Mouse (Mus musculus) urinary bladder, postnatal 14 days (tissue): ENCODE results near the gene Gemin2.
A peak's percentile ranks its signal among the peaks of the same experiment; 100 is the strongest.
"Not testable (repeated sequence)": the region's sequence is repeated elsewhere in the genome, so short reads cannot be mapped to it uniquely, and the experiment has no call there.

Source experiments
- DNase-seq: peaks from one replicate; pipeline ENCODE4 v3.0.0; 2021; ENCODE audit warnings: low spot score

Gene Gemin2

GRCm38 (mm10) chr12:59013234-59013633 lies at the start of gene Gemin2:
Gemin2 (plus strand) TSS chr12:59013393.
- DNase-seq = peak; percentile 92

GRCm38 (mm10) chr12:58964583-58964982 lies 48.6 kb upstream of the Gemin2 start:
- DNase-seq = no peak

DNA sequence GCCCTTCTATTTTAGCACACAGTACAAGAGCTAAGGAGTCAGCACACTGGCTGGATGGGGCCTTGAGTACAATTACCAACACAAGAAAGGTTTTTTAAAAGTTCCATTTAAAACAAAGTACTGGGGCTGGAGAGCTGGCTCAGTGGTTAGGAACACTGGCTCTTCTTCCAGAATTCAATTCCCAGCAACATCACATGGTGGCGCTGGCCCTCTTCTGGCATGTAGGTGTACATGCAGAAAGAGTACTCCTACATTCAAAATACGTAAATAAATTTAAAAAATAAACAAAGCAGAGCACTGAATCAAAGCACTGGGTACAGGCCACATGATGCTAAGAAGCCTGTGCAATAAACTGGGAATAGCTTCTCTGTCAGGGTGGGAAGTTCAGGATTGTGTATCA lies 36.2 kb upstream of the Gemin2 start:
- DNase-seq = no peak

DNA sequence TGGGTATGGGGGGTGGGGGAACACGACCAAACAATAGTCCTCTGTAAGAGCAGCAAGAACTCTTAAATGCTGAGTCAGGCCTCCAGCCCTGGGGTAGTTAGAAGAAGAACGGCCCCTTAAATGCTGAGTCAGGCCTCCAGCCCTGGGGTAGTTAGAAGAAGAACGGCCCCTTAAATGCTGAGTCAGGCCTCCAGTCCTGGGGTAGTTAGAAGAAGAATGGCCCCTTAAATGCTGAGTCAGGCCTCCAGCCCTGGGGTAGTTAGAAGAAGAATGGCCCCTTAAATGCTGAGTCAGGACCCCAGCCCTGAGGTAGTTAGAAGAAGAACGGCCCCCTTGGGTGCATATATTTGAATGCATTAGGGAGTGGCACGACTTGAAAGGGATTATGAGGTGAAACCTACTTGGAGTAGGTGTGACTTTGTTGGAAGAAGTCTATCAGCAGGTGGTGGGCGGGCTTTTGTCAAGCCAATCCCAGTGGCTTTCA lies 32.0 kb upstream of the Gemin2 start:
- DNase-seq = not testable (repeated sequence)

GRCm38 (mm10) chr12:58985766-58986165 lies 27.4 kb upstream of the Gemin2 start:
- no peak for DNase-seq

- no peak for DNase-seq
Measured at GRCm38 (mm10) chr12:59010482-59010881, 2.7 kb upstream of the Gemin2 start.

- DNase-seq = no peak
Measured at GRCm38 (mm10) chr12:59011275-59011843, 1.8 kb upstream of the Gemin2 start.

DNA sequence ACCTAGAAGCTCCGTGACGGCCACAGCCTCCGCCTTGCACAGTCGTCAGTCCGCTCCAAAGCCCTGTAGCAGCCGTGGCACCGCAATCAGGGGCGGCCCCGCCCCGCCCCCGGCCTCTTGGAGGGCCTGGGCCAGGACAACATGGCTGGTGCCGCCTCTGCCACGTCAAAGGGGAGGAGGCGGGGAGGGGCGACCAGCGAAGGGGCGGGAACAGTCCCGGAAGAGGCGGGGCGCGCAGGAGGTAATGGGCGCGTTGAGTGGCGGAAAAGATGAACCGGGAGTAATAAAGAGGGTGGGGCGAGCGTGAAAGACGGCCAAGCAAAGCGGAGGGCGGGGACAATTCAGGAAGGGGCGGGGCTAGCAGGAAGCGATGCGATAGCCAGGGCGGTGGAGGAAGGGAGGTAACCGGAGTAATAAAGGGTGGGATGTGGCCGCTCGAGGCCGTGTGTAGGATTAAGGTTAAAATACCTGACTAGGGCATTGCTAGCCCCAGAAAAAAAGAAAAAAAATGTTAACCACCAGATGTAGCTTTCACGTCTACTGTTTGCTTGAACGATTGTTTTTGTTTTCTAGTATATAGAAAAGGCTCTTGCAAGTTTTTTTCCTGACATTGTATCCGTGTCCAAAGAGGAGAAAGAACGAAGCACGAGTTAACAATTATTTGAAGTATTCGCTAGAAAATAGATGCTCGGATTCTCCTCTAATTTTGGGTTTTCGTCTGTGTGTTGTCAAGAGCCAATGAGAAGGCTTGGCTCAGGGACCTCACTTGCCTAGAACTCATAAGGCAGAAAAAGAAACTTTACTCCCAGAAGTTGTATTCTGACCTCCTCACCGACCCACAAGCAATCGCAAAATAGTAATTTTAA lies 1.1 kb upstream of the Gemin2 start, which contains the start of gene Sec23a:
Gene Sec23a, minus strand, starts transcription at position 174 of the 866 bp plus-strand sequence.
- peak; percentile 99 for DNase-seq

DNA sequence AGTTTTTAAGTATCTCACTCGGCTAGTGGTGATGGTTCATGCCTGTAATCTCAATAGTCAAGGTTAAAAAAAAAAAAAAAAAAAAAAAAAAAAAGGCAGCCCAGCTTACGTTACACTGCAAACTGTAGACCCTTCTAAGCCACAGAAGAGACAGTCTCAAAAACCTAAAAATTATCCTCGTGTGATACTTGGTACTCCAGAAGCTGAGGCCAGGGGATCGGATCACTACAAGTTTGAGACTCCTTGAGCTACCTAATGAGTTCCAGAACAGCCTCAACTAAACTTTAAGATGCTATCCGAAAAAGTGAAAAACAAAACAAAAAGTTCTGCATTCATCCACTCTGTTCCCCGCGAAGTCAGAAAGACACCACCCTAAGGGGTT lies 492 bp upstream of the Gemin2 start:
- DNase-seq = peak; percentile 5

DNA sequence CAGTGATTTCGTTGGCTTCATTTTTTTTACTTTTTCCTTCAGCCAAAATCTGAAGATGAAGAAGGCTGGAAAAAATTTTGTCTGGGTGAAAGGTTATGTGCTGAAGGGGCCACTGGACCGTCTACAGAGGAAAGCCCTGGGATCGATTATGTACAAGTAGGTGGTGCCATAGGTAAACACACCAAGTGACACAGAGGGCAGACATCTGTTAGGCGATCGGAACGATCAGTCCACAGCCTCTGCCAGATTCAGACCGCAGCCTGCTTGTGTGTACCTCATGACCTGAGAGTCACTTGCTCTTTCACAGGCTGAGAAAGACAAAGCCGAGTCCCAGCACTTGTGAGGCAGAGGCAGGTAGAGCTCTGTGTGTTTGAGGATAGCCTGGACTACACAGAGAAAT lies 4.8 kb downstream of the Gemin2 start:
- no peak for DNase-seq

DNA sequence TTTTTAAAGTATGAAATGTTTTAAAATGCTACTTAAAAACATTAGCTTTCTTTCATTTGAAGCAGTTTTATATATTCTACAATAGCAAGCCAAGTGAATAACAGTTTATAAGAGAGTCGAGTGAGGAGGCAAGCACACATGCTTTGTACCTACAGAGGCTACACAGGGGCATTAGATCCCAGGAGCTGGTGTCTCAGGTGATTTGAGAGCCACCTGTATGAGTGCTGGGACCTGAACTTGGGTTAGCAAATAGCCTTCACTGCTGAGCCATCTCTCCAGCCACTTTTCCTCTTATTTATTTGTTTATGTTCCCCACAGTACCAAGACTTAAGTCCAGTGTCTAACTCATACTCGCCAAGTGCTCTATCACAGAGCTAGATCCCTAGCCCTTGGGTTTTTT lies 6.7 kb downstream of the Gemin2 start:
- no peak for DNase-seq

GRCm38 (mm10) chr12:59021306-59021705 lies 8.1 kb downstream of the Gemin2 start:
- DNase-seq = no peak

- DNase-seq = no peak
Measured at GRCm38 (mm10) chr12:59032101-59032500, 18.9 kb downstream of the Gemin2 start.

DNA sequence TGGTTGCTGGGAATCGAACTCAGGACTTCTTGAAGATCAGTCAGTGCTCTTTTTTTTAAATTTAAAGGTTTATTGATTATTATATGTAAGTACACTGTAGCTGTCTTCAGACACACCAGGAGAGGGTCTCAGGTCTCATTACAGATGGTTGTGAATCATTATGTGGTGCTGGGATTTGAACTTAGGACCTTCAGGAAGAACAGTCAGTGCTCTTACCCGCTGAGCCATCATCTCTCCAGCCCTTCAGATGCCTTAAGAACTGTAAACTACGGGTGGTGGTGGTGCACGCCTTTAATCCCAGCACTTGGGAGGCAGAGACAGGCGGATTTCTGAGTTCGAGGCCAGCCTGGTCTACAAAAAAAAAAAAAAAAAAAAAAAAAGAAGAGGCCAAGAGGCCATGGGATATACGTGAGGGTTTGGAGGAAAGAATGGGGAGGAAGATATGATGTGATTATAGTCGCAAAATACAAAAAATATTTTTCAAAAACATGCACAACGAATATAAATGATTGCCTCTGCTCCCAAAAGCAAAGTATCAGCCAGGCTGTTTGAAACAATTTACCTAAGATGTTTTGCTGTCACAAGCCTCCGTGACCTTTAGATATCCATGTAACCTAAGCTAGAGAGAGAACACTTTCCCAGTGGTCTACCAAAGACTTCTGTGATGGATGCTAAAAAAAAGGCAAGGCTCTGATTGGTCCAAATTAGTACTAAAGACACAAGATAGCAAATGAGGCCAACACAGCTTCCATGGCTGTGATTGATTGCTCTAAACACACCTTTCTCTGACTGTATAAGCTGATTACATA lies 26.2 kb downstream of the Gemin2 start:
- DNase-seq = no peak

- peak; percentile 26 for DNase-seq
Measured at GRCm38 (mm10) chr12:59039971-59040844, 27.0 kb downstream of the Gemin2 start.

DNA sequence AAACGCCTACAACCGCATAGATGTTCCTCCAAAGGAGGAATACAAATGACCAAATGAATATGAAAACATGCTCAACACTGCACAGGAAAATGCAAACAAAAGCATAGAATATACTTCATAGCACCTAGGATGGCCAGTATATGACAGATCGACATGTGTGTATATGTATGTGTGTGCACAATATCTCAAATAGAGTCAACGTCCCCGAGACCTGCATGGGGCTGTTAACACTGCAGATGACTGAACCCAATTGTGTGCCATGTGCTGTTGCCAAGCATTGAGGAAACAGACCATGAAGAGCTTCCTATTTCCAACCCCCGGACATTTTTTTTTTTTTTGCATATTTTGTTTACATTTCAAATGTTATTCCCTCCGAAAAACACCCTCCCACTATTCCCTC lies 27.7 kb downstream of the Gemin2 start:
- no peak for DNase-seq

- DNase-seq = no peak
Measured at GRCm38 (mm10) chr12:59052470-59052869, 39.3 kb downstream of the Gemin2 start.

GRCm38 (mm10) chr12:59053166-59053565 lies 40.0 kb downstream of the Gemin2 start:
- no peak for DNase-seq

DNA sequence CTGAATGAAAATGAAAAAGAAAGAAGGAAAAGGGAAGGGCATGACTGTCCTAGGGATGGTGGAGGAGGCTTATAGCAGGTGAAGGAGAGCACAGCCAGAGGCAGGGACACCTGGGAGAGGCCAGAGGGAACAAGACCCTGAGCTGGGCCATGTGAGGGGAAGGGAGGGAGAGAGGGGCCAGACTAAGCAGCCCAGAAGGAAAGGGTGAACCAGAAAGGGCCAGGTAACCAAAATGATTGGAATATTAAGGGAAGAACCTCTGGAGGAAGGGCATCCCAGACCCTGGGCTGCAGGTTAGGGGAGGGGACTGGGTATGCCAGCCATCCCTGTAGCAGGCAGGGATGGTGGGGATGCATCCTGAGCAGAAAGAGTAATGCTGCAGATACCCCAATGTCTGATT lies 40.8 kb downstream of the Gemin2 start:
- DNase-seq = no peak

DNA sequence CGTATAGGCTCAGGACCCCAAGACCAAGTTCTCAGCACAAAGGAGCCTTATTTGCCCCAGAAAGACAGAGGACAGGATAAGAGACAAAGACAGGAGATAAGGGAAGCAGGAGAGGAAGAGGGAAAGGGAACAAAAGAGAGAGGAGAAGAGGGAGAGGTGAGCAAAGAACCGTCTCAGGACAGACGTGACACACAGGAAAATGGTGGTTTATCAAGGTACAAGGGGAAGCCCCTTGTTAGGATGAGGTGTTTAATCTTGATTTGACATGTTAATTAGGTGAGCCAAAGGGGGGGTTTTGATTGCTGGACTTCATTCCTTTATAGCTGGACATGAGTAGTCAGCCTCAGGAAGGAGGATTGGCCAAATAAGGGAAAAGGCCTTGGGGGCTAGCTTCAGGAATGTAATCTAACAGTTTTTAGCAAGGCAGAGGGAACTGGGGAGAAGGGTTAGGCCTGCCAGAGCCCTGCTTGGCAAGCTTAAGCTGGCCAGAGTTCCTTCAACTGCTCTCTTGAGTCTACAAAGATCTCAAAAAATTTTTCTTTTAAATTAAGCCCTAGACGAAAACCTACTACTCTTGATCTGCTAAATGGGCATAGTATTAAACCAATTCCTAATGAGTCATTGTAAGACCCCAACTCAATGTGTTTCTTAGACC lies 42.1 kb downstream of the Gemin2 start:
- DNase-seq = no peak

GRCm38 (mm10) chr12:59056222-59056621 lies 43.0 kb downstream of the Gemin2 start:
- no peak for DNase-seq
